Mouse (Mus musculus) embryonic facial prominence, embryonic 10.5 days (tissue): Measurements from ENCODE around the gene Sftpa1. TPM values are rescaled to one million over a fixed set of nuclear protein-coding genes. Genes with fewer than 3 reads are reported as not detected.
A peak's percentile ranks its signal among the peaks of the same experiment; 100 is the strongest.

Experiments
- DNase-seq: peaks from one replicate; pipeline ENCODE4 v3.0.0-alpha.2; 2017; ENCODE audit warnings: low spot score
- H3K27ac ChIP-seq: fragments of 300-500 bp; sonication (generic); replicated peaks from 2 replicates; pipeline ENCODE4 v1.5.1; 2016; ENCODE audit warnings: mild to moderate bottlenecking
- H3K27me3 ChIP-seq: fragments of 300-500 bp; sonication (generic); replicated peaks from 2 replicates; pipeline ENCODE4 v1.6.1; 2016; ENCODE audit warnings: low read depth, mild to moderate bottlenecking; ENCODE audit not compliant: poor library complexity, severe bottlenecking
- H3K36me3 ChIP-seq: fragments of 300-500 bp; sonication (generic); replicated peaks from 2 replicates; pipeline ENCODE4 v1.6.1; 2016; ENCODE audit warnings: mild to moderate bottlenecking, moderate library complexity
- H3K4me1 ChIP-seq: fragments of 300-500 bp; sonication (generic); 2 replicates; pipeline ENCODE4 v1.6.1; 2016
- H3K4me3 ChIP-seq: fragments of 300-500 bp; sonication (generic); 2 replicates; pipeline ENCODE4 v1.5.1; 2016; ENCODE audit warnings: mild to moderate bottlenecking, moderate library complexity
- H3K9me3 ChIP-seq: fragments of 300-500 bp; sonication (generic); 2 replicates; pipeline ENCODE4 v1.6.1; 2016; ENCODE audit warnings: mild to moderate bottlenecking
- WGBS: fragments of 180-500 bp; shearing (Covaris S2); methylation state at CpG from one replicate; pipeline ENCODE4 v1.1.7; 2016; 5-methylcytosine and 5-hydroxymethylcytosine counted together
- polyA plus RNA-seq: library from polyadenylated mRNA; unstranded; fragments of >200 nt; fragmentation: Nextera tagmentation; extraction: Ambion mirVana; gene quantifications from 2 replicates; pipeline ENCODE4 v1.2.1, GENCODE M21; 2016

Sftpa1 gene
- polyA plus RNA-seq, 1 experiment from 2014 or later = not detected

DNA sequence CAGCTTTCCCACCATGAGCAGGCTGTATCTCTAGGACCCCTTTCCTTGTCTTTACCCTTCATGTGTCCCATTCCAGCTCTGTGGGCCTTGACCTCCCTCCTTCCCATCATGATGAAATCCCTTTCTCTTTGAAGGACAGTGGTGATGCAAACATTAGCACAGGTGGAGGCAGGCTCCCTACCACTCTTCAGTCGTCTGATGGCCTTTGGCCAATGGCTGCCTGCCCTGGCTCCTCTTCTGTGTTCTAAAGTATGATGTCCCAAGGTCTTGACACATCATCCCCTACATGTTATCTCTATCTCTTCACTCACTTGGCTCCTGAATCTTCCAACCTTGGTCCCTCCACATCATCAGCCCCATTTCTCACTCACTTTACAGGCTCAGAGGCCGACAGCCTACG lies 15.3 kb upstream of the Sftpa1 start:
- Histone ChIP-seq H3K4me3 (no peak overlapping the region), H3K9me3 (no peaks in the 10 kb centered on the region), H3K27ac (no peak overlapping the region), H3K27me3 (no peaks in the 10 kb centered on the region), H3K36me3 (no peaks in the 10 kb centered on the region), H3K4me1 (no peaks in the 10 kb centered on the region)
- no peak for DNase-seq
- 88% methylated on average over 3 of the region's 3 CpGs for WGBS

GRCm38 (mm10) chr14:41124683-41125082 lies 6.9 kb upstream of the Sftpa1 start:
- H3K9me3 ChIP-seq = no peaks in the 10 kb centered on the region
- H3K4me1 ChIP-seq = no peaks in the 10 kb centered on the region
- 88% methylated on average over 5 of the region's 5 CpGs for WGBS
- no peak overlapping the region for H3K27ac ChIP-seq
- no peaks in the 10 kb centered on the region for H3K36me3 ChIP-seq
- H3K27me3 ChIP-seq = no peaks in the 10 kb centered on the region
- no peak for DNase-seq
- no peak overlapping the region for H3K4me3 ChIP-seq

GRCm38 (mm10) chr14:41127997-41128396 lies 3.6 kb upstream of the Sftpa1 start:
- 19% methylated on average over 4 of the region's 4 CpGs for WGBS
- H3K4me1 ChIP-seq = no peaks in the 10 kb centered on the region
- peak; percentile 49 for DNase-seq
- no peak overlapping the region for H3K4me3 ChIP-seq
- H3K36me3 ChIP-seq = no peaks in the 10 kb centered on the region
- no peak overlapping the region for H3K27ac ChIP-seq
- no peaks in the 10 kb centered on the region for H3K27me3 ChIP-seq
- no peaks in the 10 kb centered on the region for H3K9me3 ChIP-seq

DNA sequence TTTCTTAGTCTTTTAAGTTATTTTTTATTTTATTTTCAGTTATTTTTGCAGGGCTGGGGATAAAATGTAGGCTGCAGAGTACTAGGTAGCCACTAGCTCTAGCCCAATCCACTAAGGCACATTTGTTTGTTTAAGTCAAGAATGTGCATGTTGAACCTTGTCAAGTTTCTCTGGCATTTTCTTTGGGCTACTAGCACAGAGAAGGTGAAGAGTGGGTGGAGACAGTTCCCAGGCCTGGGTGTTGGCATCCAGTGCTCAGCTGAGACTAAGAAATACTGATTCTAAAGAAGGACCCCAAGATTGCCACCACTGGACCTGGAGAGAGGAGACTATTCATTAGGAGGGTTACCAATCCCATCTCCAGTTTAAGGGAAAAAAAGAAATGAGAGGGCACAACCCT lies 5.4 kb downstream of the Sftpa1 start:
- Histone ChIP-seq H3K36me3 (no peaks in the 10 kb centered on the region), H3K27ac (no peak overlapping the region), H3K27me3 (no peaks in the 10 kb centered on the region), H3K9me3 (no peaks in the 10 kb centered on the region), H3K4me3 (no peak overlapping the region), H3K4me1 (no peaks in the 10 kb centered on the region)
- DNase-seq = no peak

DNA sequence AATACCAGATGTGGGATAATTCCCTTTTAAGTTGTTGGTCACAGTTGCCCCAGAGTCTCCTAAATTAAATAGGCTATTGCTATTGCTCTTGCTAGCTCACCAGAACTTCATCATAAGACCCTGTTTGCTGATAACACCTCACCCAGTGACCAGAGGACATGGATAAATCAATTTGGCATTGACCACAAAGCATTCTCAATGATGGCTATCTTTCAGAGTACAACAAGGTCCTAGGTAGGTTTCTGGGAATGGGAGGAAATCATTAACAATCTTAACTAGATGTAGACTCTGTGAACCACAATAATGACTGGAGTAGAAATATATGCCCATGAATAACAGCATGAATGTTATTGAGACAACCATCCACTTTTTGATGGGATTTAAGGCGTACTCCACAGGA lies 9.1 kb downstream of the Sftpa1 start:
- no peak overlapping the region for H3K27ac ChIP-seq
- no peaks in the 10 kb centered on the region for H3K9me3 ChIP-seq
- H3K4me3 ChIP-seq = no peak overlapping the region
- 89% methylated on average over 1 of the region's 1 CpGs for WGBS
- no peaks in the 10 kb centered on the region for H3K27me3 ChIP-seq
- no peaks in the 10 kb centered on the region for H3K4me1 ChIP-seq
- DNase-seq = no peak
- no peaks in the 10 kb centered on the region for H3K36me3 ChIP-seq

DNA sequence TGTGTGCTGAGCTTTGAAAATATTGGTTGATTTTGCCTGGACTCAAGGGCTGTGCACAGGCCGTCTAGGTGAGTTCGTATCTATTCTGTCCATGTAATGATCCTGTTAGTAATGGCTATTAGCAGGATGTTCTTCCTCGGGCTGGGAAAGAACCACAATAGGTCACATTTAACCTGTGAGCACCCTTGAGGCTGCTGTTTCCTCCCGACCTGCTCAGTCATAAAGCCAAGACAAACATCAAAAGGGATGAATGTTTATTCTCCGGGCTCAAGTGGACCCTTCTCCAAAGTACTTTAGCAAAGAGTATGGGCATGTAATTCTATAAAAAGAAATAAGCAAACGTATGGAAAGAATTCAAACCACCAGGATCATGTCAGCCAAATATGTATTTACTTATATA lies 14.5 kb downstream of the Sftpa1 start:
- Histone ChIP-seq H3K36me3 (no peaks in the 10 kb centered on the region), H3K4me1 (no peaks in the 10 kb centered on the region), H3K27ac (no peak overlapping the region), H3K4me3 (no peak overlapping the region), H3K27me3 (no peaks in the 10 kb centered on the region), H3K9me3 (no peaks in the 10 kb centered on the region)
- no peak for DNase-seq
- 77% methylated on average over 6 of the region's 6 CpGs for WGBS

GRCm38 (mm10) chr14:41146922-41147321 lies 15.3 kb downstream of the Sftpa1 start:
- Histone ChIP-seq H3K9me3 (no peaks in the 10 kb centered on the region), H3K4me1 (no peaks in the 10 kb centered on the region), H3K4me3 (no peak overlapping the region), H3K27me3 (no peaks in the 10 kb centered on the region), H3K36me3 (no peaks in the 10 kb centered on the region), H3K27ac (no peak overlapping the region)
- DNase-seq = no peak
- WGBS = 85% methylated on average over 3 of the region's 3 CpGs

- no peak for DNase-seq
- 83% methylated on average over 2 of the region's 2 CpGs for WGBS
- H3K27ac ChIP-seq = no peak overlapping the region
- H3K4me1 ChIP-seq = no peaks in the 10 kb centered on the region
- H3K36me3 ChIP-seq = no peaks in the 10 kb centered on the region
- H3K27me3 ChIP-seq = no peaks in the 10 kb centered on the region
- H3K9me3 ChIP-seq = no peaks in the 10 kb centered on the region
- no peak overlapping the region for H3K4me3 ChIP-seq
Measured at GRCm38 (mm10) chr14:41147356-41147755, 15.8 kb downstream of the Sftpa1 start.

- no peaks in the 10 kb centered on the region for H3K4me1 ChIP-seq
- H3K36me3 ChIP-seq = no peaks in the 10 kb centered on the region
- WGBS = 83% methylated on average over 7 of the region's 7 CpGs
- H3K27ac ChIP-seq = no peak within 1 kb of the TSS
- no peak for DNase-seq
- H3K4me3 ChIP-seq = no peak within 1 kb of the TSS
- no peaks in the 10 kb centered on the region for H3K27me3 ChIP-seq
- H3K9me3 ChIP-seq = no peaks in the 10 kb centered on the region
Measured at GRCm38 (mm10) chr14:41151220-41151898, 19.8 kb downstream of the Sftpa1 start, which contains the start of gene Mbl1. TSS of gene Mbl1 (plus strand) at chr14:41151458.

DNA sequence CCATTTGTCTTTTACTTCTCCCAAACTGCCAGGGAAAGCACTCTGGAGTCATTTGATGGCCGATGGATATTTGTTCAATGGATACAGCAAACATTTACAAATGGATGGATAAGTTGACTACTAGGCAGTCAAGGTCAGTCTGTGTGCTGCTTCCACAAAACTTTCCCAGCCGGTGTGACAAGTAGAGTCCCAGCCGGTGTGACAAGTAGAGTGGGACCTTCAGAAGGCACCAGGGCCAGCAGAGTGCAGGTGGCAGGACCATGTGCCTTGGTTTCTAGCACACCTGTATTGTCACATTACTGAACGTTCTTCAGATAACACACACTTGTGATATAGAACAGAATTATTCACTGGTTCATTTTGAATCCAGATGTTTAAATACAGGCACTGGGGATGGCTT lies 28.5 kb downstream of the Sftpa1 start:
- Histone ChIP-seq H3K36me3 (no peaks in the 10 kb centered on the region), H3K27ac (no peak overlapping the region), H3K27me3 (no peaks in the 10 kb centered on the region), H3K4me1 (peaks cover 8% of the 10 kb centered on the region), H3K4me3 (no peak overlapping the region), H3K9me3 (no peaks in the 10 kb centered on the region)
- WGBS = 90% methylated on average over 4 of the region's 4 CpGs
- no peak for DNase-seq

DNA sequence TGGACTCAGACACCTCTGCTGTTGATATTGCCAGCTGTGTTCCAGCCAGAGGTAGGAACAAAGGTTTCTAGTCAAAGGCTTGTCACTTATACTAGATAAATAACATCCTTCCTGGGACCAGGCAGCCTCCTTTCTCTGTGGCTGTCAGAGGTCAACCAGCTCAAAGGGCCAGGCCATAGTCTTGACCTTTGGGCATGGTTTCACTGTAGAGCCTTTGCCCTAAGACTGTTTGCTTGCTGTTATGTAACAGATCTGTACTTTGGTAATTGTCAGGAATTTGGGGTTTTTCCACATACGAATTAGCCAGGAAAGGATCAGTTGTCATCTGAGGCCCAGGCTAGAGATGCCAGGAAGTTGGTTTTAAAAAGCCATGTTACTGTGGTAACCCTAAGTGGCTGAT lies 29.2 kb downstream of the Sftpa1 start:
- peak; percentile 8 for DNase-seq
- Histone ChIP-seq H3K27me3 (no peaks in the 10 kb centered on the region), H3K4me1 (peaks cover 8% of the 10 kb centered on the region), H3K27ac (no peak overlapping the region), H3K9me3 (no peaks in the 10 kb centered on the region), H3K36me3 (no peaks in the 10 kb centered on the region), H3K4me3 (no peak overlapping the region)
- WGBS = 19% methylated on average over 1 of the region's 1 CpGs

DNA sequence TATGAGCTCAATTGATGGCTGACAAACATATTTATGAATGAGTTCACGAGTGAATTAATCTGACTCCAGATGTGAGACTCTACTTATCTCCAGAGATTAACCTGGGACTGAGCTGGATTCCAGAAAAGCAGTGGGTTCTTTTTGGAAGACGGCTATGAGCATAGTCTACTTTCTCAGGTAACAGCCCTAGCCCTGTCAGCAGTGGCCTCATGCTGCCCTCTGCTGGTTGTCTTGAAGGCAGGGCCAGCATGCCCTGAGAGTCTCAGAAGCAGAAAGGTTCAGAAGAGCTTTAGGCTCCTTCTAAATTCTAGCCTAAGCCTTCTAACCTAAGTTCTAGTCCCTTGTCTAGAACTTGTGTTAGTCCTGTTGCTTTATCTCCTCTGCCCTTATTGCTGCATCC lies 31.1 kb downstream of the Sftpa1 start:
- Histone ChIP-seq H3K36me3 (no peaks in the 10 kb centered on the region), H3K4me3 (no peak overlapping the region), H3K27ac (no peak overlapping the region), H3K9me3 (no peaks in the 10 kb centered on the region), H3K27me3 (no peaks in the 10 kb centered on the region), H3K4me1 (peaks cover 8% of the 10 kb centered on the region)
- WGBS = 19% methylated on average over 2 of the region's 2 CpGs
- peak; percentile 56 for DNase-seq

GRCm38 (mm10) chr14:41167278-41167677 lies 35.7 kb downstream of the Sftpa1 start:
- no peak overlapping the region for H3K27ac ChIP-seq
- 66% methylated on average over 5 of the region's 5 CpGs for WGBS
- H3K4me1 ChIP-seq = no peaks in the 10 kb centered on the region
- H3K4me3 ChIP-seq = no peak overlapping the region
- H3K36me3 ChIP-seq = no peaks in the 10 kb centered on the region
- H3K27me3 ChIP-seq = no peaks in the 10 kb centered on the region
- DNase-seq = no peak
- H3K9me3 ChIP-seq = no peaks in the 10 kb centered on the region
